Mouse (Mus musculus) cortical plate, adult 2 months (tissue): ENCODE data around the gene Shroom3.

Source experiments
- CTCF ChIP-seq: fragments of 200-500 bp; IDR thresholded peaks from 2 replicates; pipeline ENCODE4 v1.5.1; 2011; ENCODE audit warnings: mild to moderate bottlenecking, control low read depth, low read length; ENCODE audit not compliant: insufficient read depth; ENCODE audit errors: extremely low read depth
- POLR2A ChIP-seq: fragments of 200-500 bp; IDR thresholded peaks from 2 replicates; pipeline ENCODE4 v1.6.1; 2011; ENCODE audit warnings: mild to moderate bottlenecking, low read length, control low read depth; ENCODE audit not compliant: insufficient read depth; ENCODE audit errors: extremely low read depth

DNA sequence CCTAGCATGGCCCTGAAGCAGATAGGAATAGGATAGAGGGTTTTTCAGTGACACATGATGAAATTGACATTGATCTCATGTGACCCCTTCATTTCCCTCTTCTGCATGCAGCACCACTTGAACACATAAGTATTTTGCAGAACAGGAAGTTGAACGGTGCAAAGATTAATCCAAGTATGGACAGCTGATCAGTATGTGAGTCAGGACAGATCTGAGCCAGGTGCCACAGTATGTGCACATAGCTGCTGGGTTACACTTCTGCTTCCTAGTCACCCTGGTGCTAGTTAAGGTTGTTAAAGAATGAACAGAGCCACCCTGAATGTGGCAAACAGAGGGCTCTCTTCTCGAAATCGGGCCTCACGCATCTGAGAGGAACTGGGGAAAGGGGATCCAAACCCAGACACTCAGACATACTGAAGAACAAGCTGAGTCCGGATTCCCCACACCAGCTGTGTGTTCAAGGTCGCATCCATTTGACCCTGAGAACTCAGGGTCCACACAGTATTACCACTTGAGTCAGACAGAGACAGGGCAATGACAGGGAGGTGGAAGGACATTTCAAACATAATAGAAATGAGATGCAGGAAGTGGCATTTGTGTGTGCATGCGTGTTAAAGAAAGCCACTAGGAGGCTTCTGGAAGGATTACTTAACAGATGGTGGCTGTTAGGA lies 251.2 kb downstream of the Shroom3 start:
- TF ChIP-seq CTCF: no peak
- TF ChIP-seq POLR2A: no peak
